Mouse (Mus musculus): ENCODE measurements around the gene Iqschfp. TPM values are rescaled to one million over a fixed set of nuclear protein-coding genes. Genes with fewer than 3 reads are reported as not detected.

Gene Iqschfp
- total RNA-seq, 2 experiments from 2014 or later: not detected

DNA sequence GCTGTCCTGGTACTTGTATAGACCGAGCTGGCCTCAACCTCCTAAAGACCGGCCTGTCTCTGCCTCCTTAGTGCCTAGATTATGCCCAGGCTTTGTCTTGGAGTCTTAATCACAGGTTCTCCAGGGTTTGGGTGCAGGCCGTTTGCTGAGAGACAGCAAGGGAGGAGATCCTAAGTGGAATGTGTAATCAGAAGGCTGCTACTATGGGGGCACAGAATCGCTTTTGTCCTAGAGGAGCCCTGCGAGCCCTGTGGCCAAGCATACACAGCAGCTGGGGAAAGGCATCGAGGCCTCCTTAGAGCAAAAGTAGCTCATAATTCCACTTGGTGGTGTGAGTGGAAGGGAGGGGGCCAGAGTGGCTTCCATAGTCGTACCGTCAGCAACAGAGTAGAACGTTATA, 592.0 kb downstream of the Iqschfp start:
- intact Hi-C loops (cut with DNase I): no loop called here
- DNase-seq: no peak

- no peak for DNase-seq
- intact Hi-C loops (cut with DNase I): no loop called here
Measured at GRCm38 (mm10) chr3:68484561-68484960, 592.5 kb downstream of the Iqschfp start.

GRCm38 (mm10) chr3:68487621-68488020, 595.6 kb downstream of the Iqschfp start:
- DNase-seq: no peak
- intact Hi-C loops (cut with DNase I): no loop called here

- intact Hi-C loops (cut with DNase I): no loop called here
- DNase-seq: no peak
Measured at GRCm38 (mm10) chr3:68488316-68488715, 596.3 kb downstream of the Iqschfp start.

- intact Hi-C loops (cut with DNase I): loop anchor here (10.0 kb wide), 1 partner anchor 513 kb away; the partner anchor contains the start of genes Ift80 and Smc4
Measured at GRCm38 (mm10) chr3:68491516-68491915, 599.5 kb downstream of the Iqschfp start.

DNA sequence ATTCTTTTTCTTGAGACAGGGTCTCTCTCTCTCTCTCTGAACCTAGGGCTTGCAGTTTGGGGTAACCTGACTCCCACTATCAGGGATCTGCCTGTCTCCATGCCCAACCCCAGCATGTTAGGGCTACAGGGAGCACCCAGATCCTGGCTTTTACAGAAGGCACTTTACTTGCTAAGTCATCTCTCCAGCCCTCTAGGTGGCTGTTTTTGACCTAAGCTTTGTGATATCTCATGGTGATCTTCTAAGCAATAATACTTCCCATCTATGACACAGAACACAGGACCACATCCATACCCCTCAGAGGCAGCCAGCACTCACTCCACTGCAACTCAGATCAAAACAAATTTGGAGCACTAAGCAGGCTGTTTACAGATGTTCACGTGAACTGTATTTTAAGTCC, 600.0 kb downstream of the Iqschfp start:
- intact Hi-C loops (cut with DNase I): loop anchor here (2.0 to 10.0 kb wide), 2 partner anchors 23 to 513 kb away; partner anchors contain the start of genes Ift80 and Smc4

More at GRCm38 (mm10) chr3:68491516-68491915, 599.5 kb downstream of the Iqschfp start:
- DNase-seq: no peak

DNA sequence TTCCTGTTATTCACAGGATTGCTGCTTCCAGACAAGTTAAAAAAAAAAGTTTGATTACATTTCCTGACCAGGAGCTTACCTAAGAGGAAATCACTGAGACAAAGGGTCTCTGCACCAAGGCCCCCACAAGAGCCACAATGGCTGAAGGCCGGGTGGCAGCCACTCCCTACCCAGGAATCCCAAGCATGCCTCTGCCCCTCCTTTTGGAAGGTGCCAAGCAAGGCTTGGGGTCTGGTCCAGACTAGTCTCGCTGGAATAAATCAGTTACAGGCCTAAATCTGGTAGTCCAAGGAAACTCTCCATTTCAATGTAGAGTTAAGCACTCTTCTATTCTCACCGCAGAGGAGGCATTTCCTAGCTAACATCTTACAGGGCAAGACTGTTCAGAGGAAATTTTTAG, 600.5 kb downstream of the Iqschfp start:
- intact Hi-C loops (cut with DNase I): loop anchor here (2.0 to 10.0 kb wide), 2 partner anchors 24 to 512 kb away; partner anchors contain the start of genes Ift80 and Smc4
- peak; percentile 50 to 51 for DNase-seq

More for the DNA sequence above, 600.0 kb downstream of the Iqschfp start:
- no peak for DNase-seq

DNA sequence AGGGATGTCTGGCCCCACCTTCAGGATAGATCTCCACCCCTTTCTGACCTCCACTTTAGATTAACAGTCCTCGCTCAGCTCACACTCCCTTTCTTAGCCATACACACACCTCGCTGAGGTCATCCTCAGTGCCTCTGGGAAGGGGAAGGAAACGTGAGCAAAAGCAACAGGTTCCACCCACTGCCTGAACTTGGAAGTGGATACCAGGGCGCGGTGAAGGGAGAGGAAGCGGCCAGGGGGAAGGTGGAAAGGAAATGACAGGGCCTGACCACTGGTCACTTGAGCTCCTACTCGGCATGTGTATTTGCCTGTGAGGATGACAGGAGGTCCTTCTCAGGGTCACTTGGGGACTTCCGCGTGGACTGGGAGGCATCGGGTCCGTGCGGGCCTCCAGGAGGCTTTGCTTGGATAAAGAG, 601.1 kb downstream of the Iqschfp start:
- DNase-seq: peak; percentile 78 to 79
- intact Hi-C loops (cut with DNase I): loop anchor here (2.0 to 10.0 kb wide), 2 partner anchors 24 to 512 kb away; partner anchors contain the start of genes Ift80 and Smc4

DNA sequence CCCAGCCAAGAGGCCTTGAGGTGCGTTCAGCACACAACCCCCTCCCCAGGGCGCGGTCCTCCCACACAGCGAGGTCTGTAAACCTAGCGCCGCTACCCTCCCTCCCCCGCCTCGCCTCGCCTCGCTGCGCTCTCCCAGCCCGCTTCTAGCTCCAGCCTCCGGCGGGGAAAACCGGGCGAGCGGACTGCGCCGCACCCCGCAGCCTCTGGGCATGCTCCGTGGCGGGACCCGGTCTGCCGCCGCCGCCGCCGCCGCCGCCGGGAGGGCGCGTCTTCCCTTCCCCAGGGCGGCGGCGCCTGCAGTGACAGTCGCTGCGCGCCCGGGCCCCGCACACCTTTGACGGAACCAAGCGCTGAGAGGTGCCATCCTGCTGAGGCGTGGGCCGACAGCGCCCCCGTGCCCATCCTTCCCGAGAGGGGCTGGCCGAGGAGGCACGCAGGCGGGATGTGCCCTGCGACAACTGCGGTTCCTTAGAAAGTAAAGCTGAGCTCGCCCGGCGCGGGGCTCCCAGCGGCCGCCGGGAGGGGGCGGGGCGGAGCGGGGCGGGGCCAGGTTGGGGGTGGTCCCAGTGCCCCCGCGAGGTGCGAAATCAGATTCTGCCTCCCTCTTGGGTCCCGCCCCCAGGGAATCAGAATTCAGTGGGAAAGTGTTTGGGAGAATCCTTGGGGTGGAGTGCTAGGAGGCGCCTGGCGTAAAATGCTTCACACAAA, 601.7 kb downstream of the Iqschfp start:
- intact Hi-C loops (cut with DNase I): loop anchor here (2.0 to 10.0 kb wide), 4 partner anchors 25 to 511 kb away; partner anchors contain the start of genes Ift80 and Smc4
- peak; percentile 85 to 88 for DNase-seq

DNA sequence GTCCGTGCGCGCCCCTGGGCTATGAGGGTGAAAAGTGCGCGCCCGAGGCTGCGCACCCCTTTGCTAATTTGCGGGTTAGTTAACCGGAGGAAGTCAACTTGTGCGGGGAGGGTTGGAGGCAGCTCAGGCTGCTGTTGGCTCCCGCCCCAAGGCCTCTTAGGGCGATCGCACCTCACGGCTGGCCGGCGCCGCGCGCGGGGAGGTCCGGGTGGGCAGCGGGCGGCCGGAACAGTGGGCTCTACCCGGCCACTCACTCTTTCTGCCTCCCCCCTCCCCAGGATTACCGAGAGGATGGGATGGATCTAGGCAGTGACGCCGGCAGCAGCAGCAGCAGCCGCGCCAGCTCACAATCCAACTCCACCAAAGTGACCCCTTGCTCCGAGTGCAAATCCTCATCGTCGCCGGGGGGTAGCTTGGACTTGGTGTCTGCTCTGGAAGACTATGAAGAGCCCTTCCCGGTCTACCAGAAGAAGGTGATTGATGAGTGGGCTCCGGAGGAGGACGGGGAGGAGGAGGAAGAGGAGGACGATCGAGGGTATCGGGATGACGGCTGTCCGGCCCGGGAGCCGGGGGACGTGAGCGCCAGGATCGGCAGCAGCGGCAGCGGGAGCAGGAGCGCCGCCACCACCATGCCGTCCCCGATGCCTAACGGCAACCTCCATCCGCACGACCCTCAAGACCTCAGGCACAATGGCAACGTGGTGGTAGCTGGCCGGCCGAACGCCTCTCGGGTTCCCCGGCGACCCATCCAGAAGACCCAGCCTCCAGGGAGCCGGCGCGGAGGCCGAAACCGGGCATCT, 602.5 kb downstream of the Iqschfp start:
- intact Hi-C loops (cut with DNase I): loop anchor here (1.0 to 10.0 kb wide), 5 partner anchors 14 to 510 kb away; partner anchors contain the start of genes Ift80 and Smc4
- DNase-seq: peak in 1 of 2 experiments; percentile 65

- intact Hi-C loops (cut with DNase I): loop anchor here (1.0 to 10.0 kb wide), 5 partner anchors 13 to 510 kb away; partner anchors contain the start of genes Ift80 and Smc4
- DNase-seq: peak; percentile 72 to 76
Measured at GRCm38 (mm10) chr3:68495096-68495735, 603.2 kb downstream of the Iqschfp start.

- peak; percentile 45 to 62 for DNase-seq
Measured at GRCm38 (mm10) chr3:68495736-68496242, 603.8 kb downstream of the Iqschfp start.

GRCm38 (mm10) chr3:68496513-68496912, 604.5 kb downstream of the Iqschfp start:
- intact Hi-C loops (cut with DNase I): loop anchor here (10.0 kb wide), 1 partner anchor 508 kb away; the partner anchor contains the start of genes Ift80 and Smc4
- DNase-seq: no peak

More at GRCm38 (mm10) chr3:68495736-68496242, 603.8 kb downstream of the Iqschfp start:
- intact Hi-C loops (cut with DNase I): loop anchor here (1.0 to 10.0 kb wide), 5 partner anchors 13 to 509 kb away; partner anchors contain the start of genes Ift80 and Smc4

DNA sequence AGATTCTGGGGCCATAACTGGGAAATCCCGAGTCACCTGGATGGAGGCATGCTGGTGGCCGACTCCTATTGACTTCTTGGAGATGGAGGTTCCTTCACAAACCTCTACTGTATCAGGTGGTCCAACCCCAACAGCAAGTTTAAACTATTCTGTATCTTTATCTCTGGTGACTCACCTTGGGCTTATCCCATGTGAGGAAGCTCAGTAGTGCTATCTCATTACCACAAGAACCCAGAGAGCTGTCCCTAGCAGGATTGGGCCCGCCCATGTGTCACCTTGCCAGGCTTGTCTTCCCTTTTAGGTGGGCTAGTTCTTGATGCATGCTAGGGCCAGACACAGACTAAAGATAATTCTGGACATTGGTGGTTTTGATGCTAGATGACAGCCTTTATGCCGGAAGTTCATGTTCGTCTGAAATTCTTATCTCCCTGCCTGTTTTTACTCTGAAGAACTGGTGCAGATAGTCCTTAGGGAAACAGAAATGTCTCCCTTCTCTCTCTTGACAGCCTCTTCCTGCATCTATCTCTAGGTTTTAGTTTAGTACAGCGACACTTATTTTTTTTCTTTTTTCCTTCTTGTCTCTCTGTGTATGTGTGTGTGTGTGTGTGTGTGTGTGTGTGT, 607.6 kb downstream of the Iqschfp start:
- intact Hi-C loops (cut with DNase I): loop anchor here (10.0 kb wide), 1 partner anchor 505 kb away; the partner anchor contains the start of genes Ift80 and Smc4

DNA sequence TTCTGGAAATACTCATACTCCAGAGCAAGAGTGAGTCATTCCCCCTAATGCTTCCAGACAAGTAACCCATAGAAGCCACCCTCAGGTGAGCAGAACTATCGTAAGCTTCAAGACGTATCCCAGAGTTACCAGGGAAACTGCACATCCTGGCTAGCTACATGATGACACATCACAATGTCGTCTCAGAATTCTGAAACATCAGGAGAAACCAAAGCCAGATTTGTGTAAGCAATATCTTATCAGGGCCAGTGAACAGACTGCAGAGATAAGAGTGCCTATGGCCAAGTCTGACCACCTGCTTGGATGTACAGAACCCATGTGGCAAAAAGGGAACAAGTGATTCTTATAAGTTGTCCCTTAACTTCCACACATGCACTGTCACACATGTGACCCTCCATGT, 612.8 kb downstream of the Iqschfp start:
- DNase-seq: no peak
- intact Hi-C loops (cut with DNase I): no loop called here

More for the DNA sequence above, 607.6 kb downstream of the Iqschfp start:
- no peak for DNase-seq

- intact Hi-C loops (cut with DNase I): no loop called here
- peak in 1 of 2 experiments; percentile 41 for DNase-seq
Measured at GRCm38 (mm10) chr3:68506769-68507318, 614.8 kb downstream of the Iqschfp start.

DNA sequence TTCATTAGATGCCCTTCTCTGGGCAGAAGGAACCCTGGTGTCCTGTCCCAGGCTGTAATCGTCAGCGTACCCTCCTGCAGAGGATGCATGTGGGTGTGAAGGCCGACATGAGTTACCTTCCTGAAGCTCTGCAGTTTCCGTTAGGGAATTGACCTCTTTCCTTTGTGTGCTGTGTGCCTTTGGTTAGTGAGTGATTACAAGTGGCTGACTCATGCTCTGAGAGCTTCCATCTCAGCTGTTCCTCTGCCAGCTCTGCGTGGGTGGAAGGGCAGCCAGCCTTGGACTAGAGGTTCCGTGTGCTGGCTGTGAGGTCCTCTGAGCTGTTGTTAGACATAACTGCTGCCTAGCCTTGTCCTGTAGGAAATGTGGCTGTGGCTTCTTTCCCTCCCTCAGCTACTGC, 616.6 kb downstream of the Iqschfp start:
- DNase-seq: peak; percentile 83
- intact Hi-C loops (cut with DNase I): loop anchor here (1.0 kb wide), 1 partner anchor 13 kb away; no protein-coding TSS in a partner anchor

DNA sequence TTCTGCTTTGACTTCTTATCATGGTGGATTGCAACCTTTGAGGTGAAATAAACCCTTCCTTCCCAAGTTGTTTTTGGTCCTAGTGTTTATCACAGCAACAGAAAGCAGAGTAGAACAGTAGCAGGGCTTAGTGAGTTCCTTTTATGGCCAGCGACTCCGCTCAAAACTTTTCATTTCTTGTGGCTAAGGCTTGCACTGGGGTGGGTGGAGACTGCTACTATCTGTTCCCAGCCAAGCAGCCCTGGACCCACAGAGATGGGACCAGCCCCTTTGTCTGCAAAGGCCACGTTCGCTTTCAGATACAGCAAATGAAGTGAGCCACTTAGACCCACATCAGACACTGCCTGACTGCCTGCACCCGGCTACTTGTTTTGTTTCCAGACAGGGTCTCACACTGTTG, 618.8 kb downstream of the Iqschfp start:
- intact Hi-C loops (cut with DNase I): no loop called here
- no peak for DNase-seq

- DNase-seq: no peak
- intact Hi-C loops (cut with DNase I): no loop called here
Measured at GRCm38 (mm10) chr3:68511744-68512143, 619.7 kb downstream of the Iqschfp start.

Data from heart, postnatal 10 days (tissue).